Mouse (Mus musculus) C2C12 (cell line): ENCODE results near the gene Zfand2b. TPM values are rescaled to one million over a fixed set of nuclear protein-coding genes. Genes with fewer than 3 reads are reported as not detected.

Source experiments
- H3K27me3 ChIP-seq: one replicate; pipeline ENCODE4 v1.6.1; 2011; ENCODE audit not compliant: control insufficient read depth, insufficient read depth, insufficient read length
- H3K36me3 ChIP-seq: one replicate; pipeline ENCODE4 v1.6.1; 2011; ENCODE audit not compliant: control insufficient read depth, insufficient read depth
- H3K4me3 ChIP-seq: one replicate; pipeline ENCODE4 v1.5.1; 2011; ENCODE audit warnings: mild to moderate bottlenecking, control low read depth; ENCODE audit not compliant: poor library complexity, insufficient read depth, severe bottlenecking
- H3K79me2 ChIP-seq: one replicate; pipeline ENCODE4 v1.6.1; 2011; ENCODE audit not compliant: control insufficient read depth, insufficient read depth
- H3K79me3 ChIP-seq: one replicate; pipeline ENCODE4 v1.6.1; 2011; ENCODE audit warnings: low read depth, control low read depth
- H3ac ChIP-seq: one replicate; pipeline ENCODE3; 2011; ENCODE audit warnings: low read depth; ENCODE audit not compliant: control insufficient read depth, insufficient read length
- CEBPB ChIP-seq: IDR thresholded peaks from one replicate; pipeline ENCODE4 v1.6.1; 2011; ENCODE audit warnings: low read depth, mild to moderate bottlenecking, control low read depth, moderate library complexity
- CTCF ChIP-seq: IDR thresholded peaks from one replicate; pipeline ENCODE4 v1.5.1; 2011; ENCODE audit not compliant: control insufficient read depth, insufficient read depth, insufficient read length
- FOSL1 ChIP-seq: IDR thresholded peaks from one replicate; pipeline ENCODE4 v1.8.0; 2011; ENCODE audit warnings: mild to moderate bottlenecking, low read length; ENCODE audit not compliant: poor library complexity, insufficient read depth, severe bottlenecking
- MAX ChIP-seq: IDR thresholded peaks from one replicate; pipeline ENCODE4 v1.6.1; 2011; ENCODE audit warnings: mild to moderate bottlenecking, control low read depth
- MYOD1 ChIP-seq: IDR thresholded peaks from one replicate; pipeline ENCODE4 v1.6.1; 2011; ENCODE audit warnings: low read depth; ENCODE audit not compliant: control insufficient read depth, insufficient read length
- MYOG ChIP-seq: IDR thresholded peaks from one replicate; pipeline ENCODE4 v1.6.1; 2011; ENCODE audit not compliant: control insufficient read depth, insufficient read length; ENCODE audit errors: extremely low read depth
- USF1 ChIP-seq: IDR thresholded peaks from one replicate; pipeline ENCODE4 v1.6.1; 2011; ENCODE audit warnings: low read depth, mild to moderate bottlenecking, control low read depth, moderate library complexity
- polyA plus RNA-seq: library from polyadenylated mRNA; unstranded; fragments of >200 nt; fragmentation: generic; extraction: Trizol; gene quantifications from one replicate; pipeline ENCODE4 v1.2.1, GENCODE M21; 2012; ENCODE audit warnings: missing spikeins

Zfand2b gene
- polyA plus RNA-seq, 1 experiment, result 23.6 TPM

DNA sequence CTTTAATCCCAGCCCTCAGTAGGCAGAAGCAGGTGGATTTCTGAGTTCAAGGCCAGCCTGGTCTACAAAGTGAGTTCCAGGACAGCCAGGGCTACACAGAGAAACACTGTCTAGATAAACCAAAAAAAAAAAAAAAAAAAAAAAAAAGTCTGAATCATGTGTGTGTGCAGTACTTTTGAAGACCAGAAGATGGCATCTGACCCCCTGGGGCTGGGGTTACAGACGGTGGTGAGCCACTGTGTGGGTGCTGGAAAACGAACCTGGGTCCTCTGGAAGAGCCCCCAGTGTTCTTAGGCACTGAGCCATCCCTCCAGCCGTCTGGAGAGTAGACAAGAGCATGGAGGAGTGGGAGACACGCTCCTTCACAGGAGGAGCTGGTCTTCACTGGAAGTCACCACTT lies 13.7 kb downstream of the Zfand2b start:
- no peak overlapping the region for H3ac ChIP-seq
- no peaks in the 10 kb centered on the region for H3K27me3 ChIP-seq
- no peaks in the 10 kb centered on the region for H3K79me3 ChIP-seq
- H3K79me2 ChIP-seq, result peaks cover 15% of the 10 kb centered on the region
- H3K36me3 ChIP-seq, result peaks cover 11% of the 10 kb centered on the region
- no peak overlapping the region for H3K4me3 ChIP-seq
- TF ChIP-seq MYOG (no peak), MYOD1 (no peak), USF1 (no peak), CEBPB (no peak), MAX (no peak), CTCF (no peak)

DNA sequence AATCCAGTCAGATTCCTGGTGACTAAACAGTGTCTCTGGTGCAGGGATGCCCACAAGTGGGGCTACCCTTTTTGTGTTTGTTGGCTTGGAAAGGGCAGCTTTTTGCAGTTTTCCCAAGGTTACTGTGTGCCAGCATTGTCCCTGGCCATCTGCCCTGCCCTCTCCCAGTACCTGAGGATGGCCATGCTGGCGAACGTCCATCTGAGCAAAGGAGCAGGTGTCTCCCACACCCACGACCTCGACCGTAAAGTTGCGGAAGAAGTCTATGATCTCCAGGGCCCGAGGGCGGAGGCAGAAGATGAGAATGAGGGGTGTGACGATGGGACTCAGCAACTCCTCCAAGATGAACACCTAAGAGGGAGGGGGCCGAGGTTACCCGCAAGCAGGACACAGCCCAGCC lies 17.0 kb downstream of the Zfand2b start:
- no peaks in the 10 kb centered on the region for H3K79me3 ChIP-seq
- H3K27me3 ChIP-seq, result no peaks in the 10 kb centered on the region
- H3K36me3 ChIP-seq, result peaks cover 11% of the 10 kb centered on the region
- H3ac ChIP-seq, result no peak overlapping the region
- no peak for TF ChIP-seq CEBPB
- TF ChIP-seq CTCF, result no peak
- no peak for TF ChIP-seq FOSL1
- no peak for TF ChIP-seq USF1
- no peak for TF ChIP-seq MYOD1
- no peak for TF ChIP-seq MYOG
- TF ChIP-seq MAX, result no peak
- peaks cover 2% of the 10 kb centered on the region for H3K79me2 ChIP-seq
- H3K4me3 ChIP-seq, result no peak overlapping the region

DNA sequence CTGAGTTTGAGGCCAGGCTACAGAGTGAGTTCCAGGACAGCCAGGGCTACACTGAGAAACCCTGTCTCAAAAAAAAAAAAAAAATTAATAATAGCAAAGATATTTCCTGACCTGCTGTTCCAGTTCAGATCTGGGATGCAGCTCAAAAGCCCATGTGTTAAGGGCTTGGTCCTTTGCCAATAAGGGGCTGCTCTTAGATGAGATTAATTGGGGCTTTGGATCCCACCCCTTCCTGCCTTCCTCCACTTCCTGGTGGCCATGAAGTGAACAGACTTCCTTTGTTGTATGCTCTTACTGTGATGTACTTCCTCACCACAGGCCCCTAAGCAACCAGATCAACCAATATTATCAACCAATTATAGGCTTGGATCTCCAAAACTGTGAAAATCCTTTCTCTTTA lies 18.7 kb downstream of the Zfand2b start:
- H3K27me3 ChIP-seq, result no peaks in the 10 kb centered on the region
- H3K36me3 ChIP-seq, result peaks cover 6% of the 10 kb centered on the region
- H3ac ChIP-seq, result no peak overlapping the region
- TF ChIP-seq CEBPB, result no peak
- TF ChIP-seq USF1, result no peak
- TF ChIP-seq CTCF, result no peak
- TF ChIP-seq FOSL1, result no peak
- TF ChIP-seq MYOG, result no peak
- TF ChIP-seq MYOD1, result no peak
- TF ChIP-seq MAX, result no peak
- peaks cover 3% of the 10 kb centered on the region for H3K79me3 ChIP-seq
- no peak overlapping the region for H3K4me3 ChIP-seq
- peaks cover 8% of the 10 kb centered on the region for H3K79me2 ChIP-seq

DNA sequence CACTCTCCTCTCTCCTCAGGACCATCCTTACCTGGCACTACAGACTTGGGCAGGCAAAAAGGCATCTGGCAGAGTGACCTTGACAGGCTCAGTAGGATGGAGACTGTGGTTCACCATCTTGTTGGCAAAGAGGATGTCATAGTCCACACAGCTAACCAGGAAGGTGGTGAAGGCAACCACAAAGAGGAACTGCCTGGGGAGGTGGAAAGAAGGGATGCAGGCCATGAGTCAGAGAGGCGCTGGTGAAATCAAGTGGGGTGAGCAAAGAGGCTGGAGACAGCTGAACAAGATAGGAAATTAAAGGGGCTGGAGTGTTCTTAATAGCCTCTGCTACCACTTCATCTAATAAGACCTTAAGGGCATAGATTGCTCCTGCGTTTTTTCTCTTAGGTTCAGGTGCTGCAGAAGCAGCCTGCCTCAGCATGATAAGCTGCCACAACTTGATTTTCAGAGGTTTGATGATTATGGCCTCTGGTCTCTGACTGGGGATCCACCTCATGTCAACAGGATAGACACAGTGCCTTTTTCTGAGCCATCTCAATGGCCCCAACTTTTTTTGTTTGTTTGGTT lies 19.6 kb downstream of the Zfand2b start:
- Histone ChIP-seq H3K79me2 (peaks cover 8% of the 10 kb centered on the region), H3ac (no peak overlapping the region), H3K79me3 (peaks cover 3% of the 10 kb centered on the region), H3K4me3 (no peak overlapping the region), H3K36me3 (peaks cover 6% of the 10 kb centered on the region), H3K27me3 (no peaks in the 10 kb centered on the region)
- TF ChIP-seq CTCF (no peak), MYOG (no peak), MYOD1 (no peak), CEBPB (no peak), USF1 (no peak), FOSL1 (no peak), MAX (no peak)

DNA sequence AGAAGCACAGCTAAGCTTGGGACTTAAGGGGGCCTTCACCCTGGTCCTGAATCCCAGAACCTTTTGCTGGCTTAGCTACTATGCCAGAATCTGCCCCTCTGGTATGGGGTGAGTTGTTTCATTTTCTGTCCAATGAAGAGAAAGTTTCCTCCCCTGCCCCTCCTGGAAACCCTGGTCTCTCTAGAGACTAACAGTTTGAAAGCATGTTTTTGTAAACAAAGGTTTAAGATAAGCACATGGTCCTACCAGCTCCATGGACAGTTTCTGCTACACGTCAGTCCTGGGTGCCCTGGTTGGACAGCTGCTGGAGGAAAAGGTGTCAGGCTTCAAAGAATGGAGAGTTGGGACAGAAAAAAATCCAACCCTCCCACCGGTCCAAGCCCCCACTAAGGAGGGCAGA lies 22.1 kb downstream of the Zfand2b start:
- H3K4me3 ChIP-seq, result no peak overlapping the region
- no peak for TF ChIP-seq MYOD1
- no peak for TF ChIP-seq MYOG
- TF ChIP-seq USF1, result no peak
- no peak for TF ChIP-seq CTCF
- no peak for TF ChIP-seq CEBPB
- TF ChIP-seq MAX, result no peak
- H3K27me3 ChIP-seq, result no peaks in the 10 kb centered on the region
- H3K79me3 ChIP-seq, result peaks cover 3% of the 10 kb centered on the region
- peaks cover 8% of the 10 kb centered on the region for H3K79me2 ChIP-seq
- H3K36me3 ChIP-seq, result peaks cover 6% of the 10 kb centered on the region
- H3ac ChIP-seq, result no peak overlapping the region

DNA sequence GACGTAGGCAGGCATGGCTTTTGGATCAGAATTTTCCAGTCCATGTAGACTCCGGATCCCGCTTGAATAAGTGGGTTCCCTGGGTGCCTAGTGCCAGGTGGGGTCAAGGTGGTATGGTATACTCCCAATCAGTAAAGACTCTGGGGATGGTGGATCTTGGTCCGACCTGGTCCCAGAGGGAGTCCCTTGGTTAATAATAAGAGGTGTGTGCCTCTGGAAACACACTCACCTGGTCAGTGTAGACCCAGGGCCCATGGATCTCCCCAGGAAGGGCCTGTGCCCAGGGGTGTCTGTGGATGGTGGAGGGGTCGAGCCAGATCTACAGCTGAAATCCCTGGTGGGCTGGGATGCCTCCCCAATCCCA lies 22.8 kb downstream of the Zfand2b start:
- Histone ChIP-seq H3K27me3 (no peaks in the 10 kb centered on the region), H3K4me3 (peak overlapping the region; percentile 75), H3K36me3 (peaks cover 3% of the 10 kb centered on the region), H3K79me2 (peaks cover 8% of the 10 kb centered on the region), H3ac (peak overlapping the region; percentile 81), H3K79me3 (peaks cover 3% of the 10 kb centered on the region)
- TF ChIP-seq CEBPB, result no peak
